Mouse (Mus musculus): Measurements from ENCODE around the gene Fmnl2.

GRCm38 (mm10) chr2:52959982-52960381 lies 102.3 kb downstream of the Fmnl2 start:
- TF ChIP-seq TAL1 (IDR thresholded peaks at IDR 0.05; ENCODE audit: low read length), result no peak
- no peak for TF ChIP-seq GATA1 (IDR thresholded peaks at IDR 0.05; ENCODE audit: low read length)
